Mouse (Mus musculus): ENCODE data around the gene Plxnb1. TPM values are rescaled to one million over a fixed set of nuclear protein-coding genes. Genes with fewer than 3 reads are reported as not detected.
A peak's percentile ranks its signal among the peaks of the same experiment; 100 is the strongest.

Plxnb1 gene
- polyA plus RNA-seq, 1 experiment from 2014 or later = 19.1 TPM

GRCm38 (mm10) chr9:109103250-109103649 lies 8.1 kb downstream of the Plxnb1 start:
- H3K4me2 ChIP-seq (ENCODE audit: low read depth) = no peak overlapping the region
- H3K36me3 ChIP-seq (ENCODE audit: control insufficient read depth, insufficient read depth, low read length) = peaks cover 32% of the 10 kb centered on the region
- peaks cover 9% of the 10 kb centered on the region for H3K4me1 ChIP-seq (ENCODE audit: control insufficient read depth, insufficient read depth, low read length)
- no peak overlapping the region for H3K4me3 ChIP-seq (ENCODE audit: low read depth, low read length)
- no peaks in the 10 kb centered on the region for H3K27me3 ChIP-seq (ENCODE audit: control insufficient read depth, insufficient read depth, low read length)
- 79% methylated on average over 7 of the region's 7 CpGs for WGBS
- ATAC-seq (ENCODE audit: insufficient read depth, low FRiP score, low TSS enrichment) (no peak), DNase-seq (ENCODE audit: low spot score) (no peak)
- H3K9ac ChIP-seq (ENCODE audit: low read length) = no peak overlapping the region
- H3K27ac ChIP-seq (ENCODE audit: low read depth, low read length) = no peak overlapping the region
- no peaks in the 10 kb centered on the region for H3K9me3 ChIP-seq (ENCODE audit: control insufficient read depth, low read length)

GRCm38 (mm10) chr9:109104083-109104482 lies 8.9 kb downstream of the Plxnb1 start:
- peaks cover 39% of the 10 kb centered on the region for H3K36me3 ChIP-seq (ENCODE audit: control insufficient read depth, insufficient read depth, low read length)
- 94% methylated on average over 9 of the region's 9 CpGs for WGBS

GRCm38 (mm10) chr9:109105011-109105410 lies 9.8 kb downstream of the Plxnb1 start:
- DNase-seq (ENCODE audit: low spot score) (no peak), ATAC-seq (ENCODE audit: insufficient read depth, low FRiP score, low TSS enrichment) (no peak)
- H3K27ac ChIP-seq (ENCODE audit: low read depth, low read length) = no peak overlapping the region
- H3K9ac ChIP-seq (ENCODE audit: low read length) = no peak overlapping the region
- H3K4me3 ChIP-seq (ENCODE audit: low read depth, low read length) = no peak overlapping the region
- H3K4me1 ChIP-seq (ENCODE audit: control insufficient read depth, insufficient read depth, low read length) = no peaks in the 10 kb centered on the region; the same call in 1 of the 2 replicates
- H3K36me3 ChIP-seq (ENCODE audit: control insufficient read depth, insufficient read depth, low read length) = peaks cover 40% of the 10 kb centered on the region
- no peaks in the 10 kb centered on the region for H3K9me3 ChIP-seq (ENCODE audit: control insufficient read depth, low read length)
- 92% methylated on average over 12 of the region's 12 CpGs for whole genome bisulfite sequencing
- H3K4me2 ChIP-seq (ENCODE audit: low read depth) = no peak overlapping the region
- H3K27me3 ChIP-seq (ENCODE audit: control insufficient read depth, insufficient read depth, low read length) = no peaks in the 10 kb centered on the region

More at GRCm38 (mm10) chr9:109104083-109104482, 8.9 kb downstream of the Plxnb1 start:
- Histone ChIP-seq H3K4me3 (ENCODE audit: low read depth, low read length) (no peak overlapping the region), H3K4me2 (ENCODE audit: low read depth) (no peak overlapping the region), H3K9ac (ENCODE audit: low read length) (no peak overlapping the region), H3K9me3 (ENCODE audit: control insufficient read depth, low read length) (no peaks in the 10 kb centered on the region), H3K27ac (ENCODE audit: low read depth, low read length) (no peak overlapping the region), H3K4me1 (ENCODE audit: control insufficient read depth, insufficient read depth, low read length) (peaks cover 2% of the 10 kb centered on the region), H3K27me3 (ENCODE audit: control insufficient read depth, insufficient read depth, low read length) (no peaks in the 10 kb centered on the region)
- ATAC-seq (ENCODE audit: insufficient read depth, low FRiP score, low TSS enrichment) = no peak
- DNase-seq (ENCODE audit: low spot score) = no peak

GRCm38 (mm10) chr9:109105648-109106047 lies 10.5 kb downstream of the Plxnb1 start:
- ATAC-seq (ENCODE audit: insufficient read depth, low FRiP score, low TSS enrichment) (no peak), DNase-seq (ENCODE audit: low spot score) (no peak)
- Histone ChIP-seq H3K4me2 (ENCODE audit: low read depth) (no peak overlapping the region), H3K9ac (ENCODE audit: low read length) (no peak overlapping the region), H3K4me1 (ENCODE audit: control insufficient read depth, insufficient read depth, low read length) (no peaks in the 10 kb centered on the region; the same call in 1 of the 2 replicates), H3K36me3 (ENCODE audit: control insufficient read depth, insufficient read depth, low read length) (peaks cover 42% of the 10 kb centered on the region), H3K4me3 (ENCODE audit: low read depth, low read length) (no peak overlapping the region), H3K27me3 (ENCODE audit: control insufficient read depth, insufficient read depth, low read length) (no peaks in the 10 kb centered on the region), H3K9me3 (ENCODE audit: control insufficient read depth, low read length) (no peaks in the 10 kb centered on the region), H3K27ac (ENCODE audit: low read depth, low read length) (no peak overlapping the region)
- WGBS = 95% methylated on average over 12 of the region's 12 CpGs

- Histone ChIP-seq H3K4me3 (ENCODE audit: low read depth, low read length) (no peak overlapping the region), H3K9ac (ENCODE audit: low read length) (no peak overlapping the region), H3K9me3 (ENCODE audit: control insufficient read depth, low read length) (no peaks in the 10 kb centered on the region), H3K36me3 (ENCODE audit: control insufficient read depth, insufficient read depth, low read length) (peaks cover 46% of the 10 kb centered on the region), H3K27ac (ENCODE audit: low read depth, low read length) (no peak overlapping the region), H3K4me1 (ENCODE audit: control insufficient read depth, insufficient read depth, low read length) (no peaks in the 10 kb centered on the region), H3K4me2 (ENCODE audit: low read depth) (no peak overlapping the region), H3K27me3 (ENCODE audit: control insufficient read depth, insufficient read depth, low read length) (no peaks in the 10 kb centered on the region)
- no peak for ATAC-seq (ENCODE audit: insufficient read depth, low FRiP score, low TSS enrichment)
- DNase-seq (ENCODE audit: low spot score) = no peak
- 44% methylated on average over 3 of the region's 6 CpGs for WGBS
Observed at GRCm38 (mm10) chr9:109107341-109107740, 12.2 kb downstream of the Plxnb1 start.

- no peak overlapping the region for H3K27ac ChIP-seq (ENCODE audit: low read depth, low read length)
- no peaks in the 10 kb centered on the region for H3K9me3 ChIP-seq (ENCODE audit: control insufficient read depth, low read length)
- peaks cover 45% of the 10 kb centered on the region for H3K36me3 ChIP-seq (ENCODE audit: control insufficient read depth, insufficient read depth, low read length)
- no peaks in the 10 kb centered on the region for H3K27me3 ChIP-seq (ENCODE audit: control insufficient read depth, insufficient read depth, low read length)
- no peak overlapping the region for H3K9ac ChIP-seq (ENCODE audit: low read length)
- H3K4me1 ChIP-seq (ENCODE audit: control insufficient read depth, insufficient read depth, low read length) = no peaks in the 10 kb centered on the region
- ATAC-seq (ENCODE audit: insufficient read depth, low FRiP score, low TSS enrichment) = no peak
- H3K4me3 ChIP-seq (ENCODE audit: low read depth, low read length) = no peak overlapping the region
- DNase-seq (ENCODE audit: low spot score) = peak; percentile 4
- no peak overlapping the region for H3K4me2 ChIP-seq (ENCODE audit: low read depth)
- WGBS = 94% methylated on average over 11 of the region's 11 CpGs
Observed at GRCm38 (mm10) chr9:109110240-109110639, 15.1 kb downstream of the Plxnb1 start.

GRCm38 (mm10) chr9:109111101-109111500 lies 15.9 kb downstream of the Plxnb1 start:
- Histone ChIP-seq H3K4me3 (ENCODE audit: low read depth, low read length) (no peak overlapping the region), H3K27ac (ENCODE audit: low read depth, low read length) (no peak overlapping the region), H3K4me1 (ENCODE audit: control insufficient read depth, insufficient read depth, low read length) (no peaks in the 10 kb centered on the region), H3K4me2 (ENCODE audit: low read depth) (no peak overlapping the region), H3K27me3 (ENCODE audit: control insufficient read depth, insufficient read depth, low read length) (no peaks in the 10 kb centered on the region), H3K9me3 (ENCODE audit: control insufficient read depth, low read length) (no peaks in the 10 kb centered on the region), H3K9ac (ENCODE audit: low read length) (no peak overlapping the region), H3K36me3 (ENCODE audit: control insufficient read depth, insufficient read depth, low read length) (peaks cover 46% of the 10 kb centered on the region)
- DNase-seq (ENCODE audit: low spot score) (peak; percentile 6), ATAC-seq (ENCODE audit: insufficient read depth, low FRiP score, low TSS enrichment) (no peak)
- 88% methylated on average over 4 of the region's 4 CpGs for WGBS

- ATAC-seq (ENCODE audit: insufficient read depth, low FRiP score, low TSS enrichment) (no peak), DNase-seq (ENCODE audit: low spot score) (peak; percentile 8)
- Histone ChIP-seq H3K9me3 (ENCODE audit: control insufficient read depth, low read length) (no peaks in the 10 kb centered on the region), H3K4me2 (ENCODE audit: low read depth) (no peak overlapping the region), H3K9ac (ENCODE audit: low read length) (no peak overlapping the region), H3K4me3 (ENCODE audit: low read depth, low read length) (no peak overlapping the region), H3K36me3 (ENCODE audit: control insufficient read depth, insufficient read depth, low read length) (peaks cover 46% of the 10 kb centered on the region), H3K4me1 (ENCODE audit: control insufficient read depth, insufficient read depth, low read length) (no peaks in the 10 kb centered on the region), H3K27me3 (ENCODE audit: control insufficient read depth, insufficient read depth, low read length) (no peaks in the 10 kb centered on the region), H3K27ac (ENCODE audit: low read depth, low read length) (no peak overlapping the region)
- WGBS = 91% methylated on average over 9 of the region's 9 CpGs
Observed at GRCm38 (mm10) chr9:109111591-109111990, 16.4 kb downstream of the Plxnb1 start.

GRCm38 (mm10) chr9:109113331-109113730 lies 18.1 kb downstream of the Plxnb1 start:
- no peaks in the 10 kb centered on the region for H3K27me3 ChIP-seq (ENCODE audit: control insufficient read depth, insufficient read depth, low read length)
- H3K9me3 ChIP-seq (ENCODE audit: control insufficient read depth, low read length) = no peaks in the 10 kb centered on the region
- peaks cover 46% of the 10 kb centered on the region for H3K36me3 ChIP-seq (ENCODE audit: control insufficient read depth, insufficient read depth, low read length)
- H3K9ac ChIP-seq (ENCODE audit: low read length) = no peak overlapping the region
- no peak for DNase-seq (ENCODE audit: low spot score)
- 90% methylated on average over 8 of the region's 8 CpGs for WGBS
- H3K4me3 ChIP-seq (ENCODE audit: low read depth, low read length) = no peak overlapping the region
- ATAC-seq (ENCODE audit: insufficient read depth, low FRiP score, low TSS enrichment) = no peak
- H3K4me1 ChIP-seq (ENCODE audit: control insufficient read depth, insufficient read depth, low read length) = no peaks in the 10 kb centered on the region
- no peak overlapping the region for H3K4me2 ChIP-seq (ENCODE audit: low read depth)
- no peak overlapping the region for H3K27ac ChIP-seq (ENCODE audit: low read depth, low read length)
